Mouse (Mus musculus) small intestine, adult 2 months (tissue): ENCODE results near the gene Cox4i1. TPM values are rescaled to one million over a fixed set of nuclear protein-coding genes. Genes with fewer than 3 reads are reported as not detected.
"Not testable (repeated sequence)": the region's sequence is repeated elsewhere in the genome, so short reads cannot be mapped to it uniquely, and the experiment has no call there.

Experiments
- H3K27ac ChIP-seq: fragments of 200-500 bp; 2 replicates; pipeline ENCODE4 v1.5.1; 2012; ENCODE audit warnings: low read depth, low read length, control low read depth, inconsistent platforms; ENCODE audit not compliant: insufficient read depth
- H3K27me3 ChIP-seq: fragments of 200-500 bp; 2 replicates; pipeline ENCODE4 v1.6.1; 2012; ENCODE audit warnings: mild to moderate bottlenecking, moderate library complexity, low read length, inconsistent platforms; ENCODE audit not compliant: control insufficient read depth, insufficient read depth
- H3K36me3 ChIP-seq: fragments of 200-500 bp; 2 replicates; pipeline ENCODE4 v1.6.1; 2012; ENCODE audit warnings: mild to moderate bottlenecking, low read length, control low read depth, inconsistent platforms; ENCODE audit not compliant: control insufficient read depth, insufficient read depth
- H3K4me1 ChIP-seq: fragments of 200-500 bp; 2 replicates; pipeline ENCODE4 v1.6.1; 2012; ENCODE audit warnings: low read length, inconsistent platforms, mixed read lengths; ENCODE audit not compliant: control insufficient read depth, insufficient read depth, insufficient read length
- H3K4me3 ChIP-seq: fragments of 200-500 bp; 2 replicates; pipeline ENCODE4 v1.5.1; 2012; ENCODE audit warnings: low read depth, mild to moderate bottlenecking, control low read depth, inconsistent platforms, low read length, moderate library complexity
- CTCF ChIP-seq: fragments of 200-500 bp; IDR thresholded peaks from 2 replicates; pipeline ENCODE4 v1.5.1; 2012; ENCODE audit warnings: low read depth, mild to moderate bottlenecking, control low read depth, inconsistent platforms, low read length, moderate library complexity, mixed read lengths; ENCODE audit not compliant: insufficient replicate concordance, insufficient read length; ENCODE audit errors: extremely low read depth
- POLR2A ChIP-seq: fragments of 200-500 bp; IDR thresholded peaks from 2 replicates; pipeline ENCODE4 v1.6.1; 2012; ENCODE audit warnings: low read depth, mild to moderate bottlenecking, control low read depth, inconsistent platforms, low read length, moderate library complexity
- WGBS: fragments of 180-500 bp; shearing (Covaris S2); methylation state at CpG from one replicate; pipeline ENCODE4 v1.1.7; 2018; 5-methylcytosine and 5-hydroxymethylcytosine counted together
- polyA plus RNA-seq: library from polyadenylated mRNA; depleted of rRNA; stranded (reverse); fragments of >200 nt; gene quantifications from 2 replicates; pipeline ENCODE4 v1.2.3, GENCODE M21; 2012

Cox4i1 gene
- polyA plus RNA-seq, 1 experiment = 1,064 TPM

GRCm38 (mm10) chr8:120679629-120680387 is 11.8 kb downstream of the Cox4i1 start:
- Histone ChIP-seq H3K36me3 (0 out of 2 replicates have a peak, but pooled peaks cover 2% of the 10 kb centered on the region), H3K27ac (peak overlapping the region; percentile 92), H3K27me3 (no peaks in the 10 kb centered on the region), H3K4me3 (no peak overlapping the region), H3K4me1 (peaks cover 36% of the 10 kb centered on the region)
- TF ChIP-seq CTCF = no peak
- no peak for TF ChIP-seq POLR2A
- 20% methylated on average over 11 of the region's 11 CpGs for WGBS

DNA sequence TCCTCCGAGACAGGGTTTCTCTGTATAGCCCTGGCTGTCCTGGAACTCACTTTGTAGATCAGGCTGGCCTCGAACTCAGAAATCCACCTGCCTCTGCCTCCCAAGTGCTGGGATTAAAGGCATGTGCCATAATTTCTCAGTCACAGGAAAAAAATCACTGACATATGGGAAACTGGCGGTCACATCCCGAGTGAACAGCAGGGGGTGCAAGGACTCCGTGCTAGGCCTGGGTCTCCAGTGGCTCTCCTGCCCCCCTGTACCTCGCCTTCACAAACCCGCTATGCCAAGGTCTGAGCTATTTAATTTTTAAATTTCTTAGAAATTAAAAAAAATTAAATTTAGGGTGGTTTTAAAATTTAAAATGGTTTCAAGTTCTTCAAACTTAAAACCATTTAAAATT is 12.4 kb downstream of the Cox4i1 start:
- H3K36me3 ChIP-seq, H3K27me3 ChIP-seq, H3K4me3 ChIP-seq: not testable (repeated sequence)
- peak overlapping the region; percentile 92 for H3K27ac ChIP-seq
- peak; percentile 77 for TF ChIP-seq CTCF
- 25% methylated on average over 7 of the region's 7 CpGs for WGBS
- peaks cover 42% of the 10 kb centered on the region for H3K4me1 ChIP-seq

DNA sequence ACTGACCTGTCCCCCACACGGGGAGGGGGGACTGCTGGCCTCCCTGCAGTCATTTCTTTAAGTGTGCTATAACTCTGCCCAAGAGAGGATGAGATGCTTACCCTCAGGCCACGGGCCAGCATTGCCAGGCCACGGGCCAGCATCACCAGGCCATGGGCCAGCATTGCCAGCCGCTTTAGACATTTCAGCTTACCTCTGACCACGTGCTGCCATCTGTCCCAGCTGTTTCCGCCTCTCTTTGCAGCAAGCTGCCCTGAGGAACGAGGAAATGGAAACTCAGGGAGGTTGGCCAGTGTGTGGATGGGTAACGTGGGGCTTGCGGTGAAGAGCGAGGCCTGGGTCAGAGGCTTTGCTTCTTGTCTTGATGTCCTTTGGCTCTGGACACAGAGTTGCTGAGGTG is 13.1 kb downstream of the Cox4i1 start:
- Histone ChIP-seq H3K27ac (no peak overlapping the region), H3K4me1 (peaks cover 43% of the 10 kb centered on the region), H3K36me3 (no peaks in the 10 kb centered on the region), H3K27me3 (no peaks in the 10 kb centered on the region), H3K4me3 (no peak overlapping the region)
- no peak for TF ChIP-seq CTCF
- TF ChIP-seq POLR2A = no peak
- 74% methylated on average over 10 of the region's 10 CpGs for WGBS

DNA sequence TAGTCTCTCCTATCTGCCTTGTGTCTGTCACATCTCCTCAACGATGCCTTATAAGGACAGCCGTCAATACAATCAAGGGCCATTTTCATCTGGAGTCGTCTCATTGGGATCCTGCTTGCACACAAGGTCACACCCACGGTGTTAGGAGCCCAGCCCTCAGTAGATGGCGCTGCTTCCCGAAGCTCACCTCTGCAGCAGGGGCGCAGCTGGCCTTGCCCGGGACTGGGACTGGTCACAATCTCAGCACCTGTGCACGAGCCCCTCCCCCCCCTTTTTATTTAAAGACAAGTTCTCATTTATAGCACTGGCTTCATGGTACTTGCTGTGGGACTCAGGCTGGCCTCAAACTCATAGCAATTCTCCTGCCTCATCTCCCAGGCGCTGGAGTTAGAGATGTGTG is 15.6 kb downstream of the Cox4i1 start:
- peak overlapping the region; percentile 95 for H3K27ac ChIP-seq
- no peaks in the 10 kb centered on the region for H3K27me3 ChIP-seq
- peaks cover 42% of the 10 kb centered on the region for H3K4me1 ChIP-seq
- no peak overlapping the region for H3K4me3 ChIP-seq
- WGBS = 7% methylated on average over 10 of the region's 10 CpGs
- H3K36me3 ChIP-seq = no peaks in the 10 kb centered on the region
- peak; percentile 93 for TF ChIP-seq CTCF
- TF ChIP-seq POLR2A = no peak

GRCm38 (mm10) chr8:120684082-120684481 is 16.1 kb downstream of the Cox4i1 start:
- H3K27me3 ChIP-seq = no peaks in the 10 kb centered on the region
- H3K36me3 ChIP-seq = no peaks in the 10 kb centered on the region
- no peak; the same call in 1 of the 2 replicates for TF ChIP-seq POLR2A
- TF ChIP-seq CTCF = no peak
- 39% methylated on average over 5 of the region's 5 CpGs for WGBS
- peaks cover 38% of the 10 kb centered on the region for H3K4me1 ChIP-seq
- H3K27ac ChIP-seq = peak overlapping the region; percentile 95
- no peak overlapping the region for H3K4me3 ChIP-seq

- no peaks in the 10 kb centered on the region for H3K27me3 ChIP-seq
- peaks cover 32% of the 10 kb centered on the region for H3K4me1 ChIP-seq
- TF ChIP-seq POLR2A (no peak), CTCF (no peak)
- WGBS = 26% methylated on average over 5 of the region's 5 CpGs
- H3K4me3 ChIP-seq = no peak overlapping the region
- peak overlapping the region; percentile 59 for H3K27ac ChIP-seq
- H3K36me3 ChIP-seq = no peaks in the 10 kb centered on the region
Measured at GRCm38 (mm10) chr8:120685097-120685496, 17.1 kb downstream of the Cox4i1 start.

DNA sequence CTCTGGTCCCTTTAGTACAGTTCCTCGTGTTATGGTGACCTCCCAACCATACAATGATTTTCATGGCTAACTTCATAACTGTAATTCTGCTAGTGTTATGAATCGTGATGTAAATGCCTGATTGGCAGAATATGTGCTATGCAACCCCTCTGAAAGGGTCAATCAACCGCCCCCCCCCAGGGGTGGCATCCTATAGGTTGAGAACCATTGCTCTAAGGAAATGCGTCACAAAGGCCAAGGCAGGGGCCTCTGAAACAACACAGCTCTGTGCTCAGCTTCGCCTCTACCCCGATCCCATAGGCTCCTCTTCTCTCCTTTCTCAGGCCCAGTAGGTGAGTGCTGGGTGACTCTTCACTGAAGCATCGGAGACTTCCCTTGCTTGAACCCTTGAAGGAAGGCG is 17.6 kb downstream of the Cox4i1 start:
- TF ChIP-seq CTCF (no peak), POLR2A (no peak)
- H3K27me3 ChIP-seq = no peaks in the 10 kb centered on the region
- WGBS = 86% methylated on average over 8 of the region's 8 CpGs

More for the DNA sequence above, 17.6 kb downstream of the Cox4i1 start:
- Histone ChIP-seq H3K36me3 (no peaks in the 10 kb centered on the region), H3K4me1 (peaks cover 32% of the 10 kb centered on the region), H3K4me3 (no peak overlapping the region), H3K27ac (peak overlapping the region; percentile 18; the same call in 1 of the 2 replicates)
